Mouse (Mus musculus) neural tube, embryonic 11.5 days (tissue): ENCODE results near the gene Il5. TPM values are rescaled to one million over a fixed set of nuclear protein-coding genes. Genes with fewer than 3 reads are reported as not detected.

Experiments used
- ATAC-seq: fragments of 200-750 bp; cut with Nextera tagmentation; 2 replicates; pipeline ENCODE4 v1.8.0; 2017; ENCODE audit warnings: moderate number of reproducible peaks, mild to moderate bottlenecking, moderate TSS enrichment, moderate library complexity; ENCODE audit not compliant: insufficient read depth, low FRiP score, low TSS enrichment
- DNase-seq: peaks from one replicate; pipeline ENCODE4 v3.0.0-alpha.2; 2015; ENCODE audit warnings: low spot score
- H3K27ac ChIP-seq: fragments of 300-500 bp; sonication (generic); 2 replicates; pipeline ENCODE4 v1.5.1; 2014; ENCODE audit warnings: low read depth, mild to moderate bottlenecking, low read length
- H3K27me3 ChIP-seq: fragments of 300-500 bp; sonication (generic); 2 replicates; pipeline ENCODE4 v1.6.1; 2014; ENCODE audit warnings: mild to moderate bottlenecking, low read length, mixed read lengths; ENCODE audit not compliant: control insufficient read depth, insufficient read depth
- H3K36me3 ChIP-seq: fragments of 300-500 bp; sonication (generic); 2 replicates; pipeline ENCODE4 v1.6.1; 2014; ENCODE audit warnings: mild to moderate bottlenecking, low read length, moderate library complexity, mixed read lengths; ENCODE audit not compliant: control insufficient read depth, insufficient read depth
- H3K4me1 ChIP-seq: fragments of 300-500 bp; sonication (generic); 2 replicates; pipeline ENCODE4 v1.6.1; 2014; ENCODE audit warnings: low read length, mixed read lengths; ENCODE audit not compliant: control insufficient read depth, insufficient read depth
- H3K4me2 ChIP-seq: fragments of 300-500 bp; sonication (generic); 2 replicates; pipeline ENCODE4 v1.6.1; 2014; ENCODE audit warnings: low read depth, mild to moderate bottlenecking, moderate library complexity
- H3K4me3 ChIP-seq: fragments of 300-500 bp; sonication (generic); 2 replicates; pipeline ENCODE4 v1.5.1; 2014; ENCODE audit warnings: low read depth, low read length
- H3K9ac ChIP-seq: fragments of 300-500 bp; sonication (generic); 2 replicates; pipeline ENCODE4 v1.6.1; 2014; ENCODE audit warnings: mild to moderate bottlenecking, low read length
- H3K9me3 ChIP-seq: fragments of 300-500 bp; sonication (generic); 2 replicates; pipeline ENCODE4 v1.6.1; 2016; ENCODE audit warnings: low read length; ENCODE audit not compliant: control insufficient read depth
- WGBS: fragments of 180-500 bp; shearing (Covaris S2); extraction: QIAGEN DNeasy Blood & Tissue Kit; methylation state at CpG from one replicate; pipeline ENCODE4 v1.1.7; 2014; 5-methylcytosine and 5-hydroxymethylcytosine counted together
- polyA plus RNA-seq: library from polyadenylated mRNA; unstranded; fragments of >200 nt; fragmentation: Nextera tagmentation; extraction: Ambion mirVana; gene quantifications from 2 replicates; pipeline ENCODE4 v1.2.1, GENCODE M21; 2014

Gene Il5
- polyA plus RNA-seq, 1 experiment from 2014 or later: not detected

GRCm38 (mm10) chr11:53706236-53706933, 14.2 kb upstream of the Il5 start:
- H3K4me3 ChIP-seq: peak overlapping the region; percentile 70
- no peaks in the 10 kb centered on the region for H3K36me3 ChIP-seq
- 0 out of 2 replicates have a peak overlapping the region, but pooled peaks have one; percentile 3 for H3K27ac ChIP-seq
- H3K27me3 ChIP-seq: no peaks in the 10 kb centered on the region
- H3K4me2 ChIP-seq: peak overlapping the region; percentile 95
- DNase-seq (peak; percentile 54), ATAC-seq (peak; percentile 35; the same call in 1 of the 2 replicates)
- WGBS: 7% methylated on average over 29 of the region's 29 CpGs
- no peaks in the 10 kb centered on the region for H3K9me3 ChIP-seq
- H3K4me1 ChIP-seq: no peaks in the 10 kb centered on the region
- H3K9ac ChIP-seq: peak overlapping the region; percentile 81

GRCm38 (mm10) chr11:53706934-53707717, 13.5 kb upstream of the Il5 start, which contains the start of gene Rad50:
Gene Rad50 (minus strand): TSS chr11:53707319.
- WGBS: 5% methylated on average over 55 of the region's 55 CpGs
- H3K27ac ChIP-seq: 0 out of 2 replicates have a peak within 1 kb of the TSS, but pooled peaks have one; percentile 3

DNA sequence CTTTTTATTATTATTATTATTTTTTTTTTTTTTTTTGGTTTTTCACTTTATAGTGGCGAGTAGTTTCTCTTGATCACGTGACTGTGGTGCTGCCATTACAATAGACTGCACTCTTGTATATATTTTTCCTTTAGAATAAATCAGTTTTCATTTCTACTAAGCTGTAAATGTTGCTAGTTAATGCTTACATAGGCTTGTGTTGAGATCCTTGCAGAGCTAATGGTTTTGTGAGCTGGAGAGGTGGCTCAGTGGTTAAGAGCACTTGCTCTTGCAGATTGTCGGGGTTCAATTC, 12.9 kb upstream of the Il5 start:
- WGBS: 82% methylated on average over 3 of the region's 3 CpGs

More at GRCm38 (mm10) chr11:53706934-53707717, 13.5 kb upstream of the Il5 start, which contains the start of gene Rad50:
- H3K9ac ChIP-seq: peak within 1 kb of the TSS; percentile 81
- peak within 1 kb of the TSS; percentile 70 for H3K4me3 ChIP-seq
- H3K36me3 ChIP-seq: no peaks in the 10 kb centered on the region
- no peaks in the 10 kb centered on the region for H3K4me1 ChIP-seq
- H3K4me2 ChIP-seq: peak within 1 kb of the TSS; percentile 95
- H3K9me3 ChIP-seq: no peaks in the 10 kb centered on the region
- no peaks in the 10 kb centered on the region for H3K27me3 ChIP-seq
- ATAC-seq (peak; percentile 83), DNase-seq (peak; percentile 92)

DNA sequence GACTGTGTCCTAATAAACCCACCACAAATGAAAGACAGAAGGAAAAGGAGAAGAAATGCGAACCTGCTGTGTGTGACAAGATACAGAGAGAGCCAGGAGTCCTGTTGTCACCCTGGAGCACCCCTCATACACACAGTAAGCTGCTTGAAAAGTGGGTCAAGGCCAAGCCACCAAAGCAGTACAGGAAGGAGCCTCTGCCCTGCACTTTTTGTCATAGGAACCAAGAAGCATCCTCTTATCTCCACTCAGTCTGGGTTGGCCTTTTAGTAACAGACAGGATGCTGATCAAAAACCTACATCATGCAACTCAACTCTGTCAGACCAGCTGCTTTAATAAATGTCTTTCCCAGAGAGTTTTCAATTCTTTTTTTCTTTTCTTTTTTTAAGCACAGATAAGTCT, 893 bp upstream of the Il5 start:
- no peak for ATAC-seq
- H3K4me3 ChIP-seq: no peak overlapping the region
- 85% methylated on average over 1 of the region's 1 CpGs for WGBS

More for the DNA sequence above, 12.9 kb upstream of the Il5 start:
- no peaks in the 10 kb centered on the region for H3K36me3 ChIP-seq
- no peaks in the 10 kb centered on the region for H3K27me3 ChIP-seq
- H3K9me3 ChIP-seq: no peaks in the 10 kb centered on the region
- H3K4me3 ChIP-seq: no peak overlapping the region
- peak overlapping the region; percentile 81; the same call in 1 of the 2 replicates for H3K9ac ChIP-seq
- no peak overlapping the region for H3K27ac ChIP-seq
- H3K4me1 ChIP-seq: no peaks in the 10 kb centered on the region
- no peak for DNase-seq
- peak overlapping the region; percentile 95 for H3K4me2 ChIP-seq
- ATAC-seq: no peak

DNA sequence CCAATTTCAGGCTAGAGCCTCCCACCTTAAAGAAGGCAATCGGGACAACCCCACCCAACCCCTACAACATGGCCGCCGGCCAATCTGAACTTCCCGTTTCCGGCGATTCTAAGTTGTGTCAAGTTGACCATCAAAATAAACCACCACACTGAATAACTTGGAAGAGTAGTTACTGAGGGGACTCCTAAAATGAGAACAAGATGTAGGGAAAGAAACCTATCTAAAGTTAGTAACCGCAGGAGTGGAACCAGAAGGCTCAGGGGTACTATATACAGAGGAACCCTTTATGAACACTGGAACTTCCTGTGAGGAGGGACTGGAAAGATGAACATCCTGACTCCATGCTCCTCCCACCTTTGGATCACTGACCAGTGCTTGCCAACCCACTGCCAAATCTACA, 10.9 kb downstream of the Il5 start:
- DNase-seq (no peak), ATAC-seq (no peak)
- no peaks in the 10 kb centered on the region for H3K27me3 ChIP-seq
- no peaks in the 10 kb centered on the region for H3K36me3 ChIP-seq
- no peak overlapping the region for H3K9ac ChIP-seq
- H3K4me1 ChIP-seq: no peaks in the 10 kb centered on the region
- no peak overlapping the region for H3K4me2 ChIP-seq
- H3K27ac ChIP-seq: no peak overlapping the region
- H3K9me3 ChIP-seq: no peaks in the 10 kb centered on the region
- WGBS: 94% methylated on average over 7 of the region's 7 CpGs
- H3K4me3 ChIP-seq: no peak overlapping the region

More for the DNA sequence above, 893 bp upstream of the Il5 start:
- no peak for DNase-seq
- H3K9me3 ChIP-seq: no peaks in the 10 kb centered on the region
- H3K9ac ChIP-seq: no peak overlapping the region
- H3K4me1 ChIP-seq: no peaks in the 10 kb centered on the region
- H3K27me3 ChIP-seq: no peaks in the 10 kb centered on the region
- no peaks in the 10 kb centered on the region for H3K36me3 ChIP-seq
- H3K27ac ChIP-seq: no peak overlapping the region
- H3K4me2 ChIP-seq: no peak overlapping the region

GRCm38 (mm10) chr11:53732244-53732643, 11.7 kb downstream of the Il5 start:
- ATAC-seq (no peak), DNase-seq (no peak)
- H3K4me1 ChIP-seq: no peaks in the 10 kb centered on the region
- H3K36me3 ChIP-seq: no peaks in the 10 kb centered on the region
- H3K27ac ChIP-seq: no peak overlapping the region
- no peaks in the 10 kb centered on the region for H3K27me3 ChIP-seq
- 94% methylated on average over 8 of the region's 8 CpGs for WGBS
- no peaks in the 10 kb centered on the region for H3K9me3 ChIP-seq
- no peak overlapping the region for H3K4me3 ChIP-seq
- H3K9ac ChIP-seq: no peak overlapping the region
- H3K4me2 ChIP-seq: no peak overlapping the region

- no peaks in the 10 kb centered on the region for H3K27me3 ChIP-seq
Observed at GRCm38 (mm10) chr11:53733824-53734223, 13.2 kb downstream of the Il5 start.

DNA sequence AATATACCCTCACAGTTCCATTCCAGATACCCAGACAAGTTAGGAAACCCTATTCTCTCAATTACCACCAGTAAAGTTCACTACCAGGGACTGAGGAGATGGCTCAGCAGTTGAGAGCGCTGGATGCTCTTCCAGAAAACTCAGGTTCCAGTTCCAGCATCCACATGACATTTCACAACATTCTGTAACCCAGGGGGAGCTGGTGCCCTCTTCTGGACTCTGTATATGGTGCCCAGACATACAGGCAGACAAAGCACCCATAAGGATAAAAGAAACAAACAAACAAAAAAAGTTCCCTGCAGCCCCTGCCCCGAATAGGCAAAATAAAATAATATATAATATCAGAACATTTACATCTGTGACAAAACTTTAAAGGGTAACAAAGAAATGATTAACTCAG, 13.8 kb downstream of the Il5 start:
- Histone ChIP-seq H3K27ac (no peak overlapping the region), H3K4me1 (no peaks in the 10 kb centered on the region), H3K4me2 (no peak overlapping the region), H3K36me3 (no peaks in the 10 kb centered on the region), H3K9ac (no peak overlapping the region), H3K27me3 (no peaks in the 10 kb centered on the region), H3K9me3 (no peaks in the 10 kb centered on the region), H3K4me3 (no peak overlapping the region)
- 84% methylated on average over 2 of the region's 2 CpGs for WGBS
- no peak for ATAC-seq
- no peak for DNase-seq

More at GRCm38 (mm10) chr11:53733824-53734223, 13.2 kb downstream of the Il5 start:
- H3K4me1 ChIP-seq: no peaks in the 10 kb centered on the region
- no peak overlapping the region for H3K4me2 ChIP-seq
- H3K9ac ChIP-seq: no peak overlapping the region
- whole genome bisulfite sequencing: 88% methylated on average over 7 of the region's 7 CpGs
- DNase-seq: no peak
- H3K36me3 ChIP-seq: no peaks in the 10 kb centered on the region
- no peak for ATAC-seq
- no peak overlapping the region for H3K27ac ChIP-seq
- H3K9me3 ChIP-seq: no peaks in the 10 kb centered on the region
- H3K4me3 ChIP-seq: no peak overlapping the region
